Mouse (Mus musculus): ENCODE measurements at regions not wholly inside any gene's neighbourhood (a gene's known extent, or its start where the extent isn't known, plus 50 kb on each side); places are given as distances from the start of the nearest gene placed in this dataset.

DNA sequence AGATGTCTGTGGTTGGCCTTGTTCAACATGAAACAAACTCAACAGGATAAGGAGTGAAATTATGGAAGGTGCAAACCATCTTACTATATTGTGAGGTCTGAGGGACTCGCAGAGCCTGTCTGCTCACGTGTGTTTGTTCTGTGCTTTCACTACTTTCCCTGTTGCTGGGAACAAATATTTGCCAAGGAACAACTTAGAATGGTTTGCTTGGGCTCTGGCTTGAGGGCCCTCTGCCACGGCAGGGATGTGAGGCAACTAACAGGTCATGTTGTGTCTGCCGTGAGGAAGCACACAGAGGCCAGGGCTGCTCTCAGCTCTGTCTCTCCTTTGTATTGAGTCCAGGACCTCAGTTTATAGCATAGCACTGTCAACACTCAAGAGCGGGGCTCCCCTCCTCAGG, 69.4 kb upstream of the Ccdc39 start:
- TF ChIP-seq POLR2A (IDR thresholded peaks at IDR 0.05; ENCODE audit: control insufficient read depth, low read depth, low read length) (no peak), CTCF (IDR thresholded peaks at IDR 0.05; ENCODE audit: control insufficient read depth, insufficient read depth, insufficient replicate concordance, low read depth, low read length) (no peak)

Measured in testis, adult 2 months (tissue).